Mouse (Mus musculus): ENCODE measurements around the gene Edf1. TPM values are rescaled to one million over a fixed set of nuclear protein-coding genes. Genes with fewer than 3 reads are reported as not detected.

The Edf1 gene
- polyA plus RNA-seq, 1 experiment from 2014 or later = 303 TPM

DNA sequence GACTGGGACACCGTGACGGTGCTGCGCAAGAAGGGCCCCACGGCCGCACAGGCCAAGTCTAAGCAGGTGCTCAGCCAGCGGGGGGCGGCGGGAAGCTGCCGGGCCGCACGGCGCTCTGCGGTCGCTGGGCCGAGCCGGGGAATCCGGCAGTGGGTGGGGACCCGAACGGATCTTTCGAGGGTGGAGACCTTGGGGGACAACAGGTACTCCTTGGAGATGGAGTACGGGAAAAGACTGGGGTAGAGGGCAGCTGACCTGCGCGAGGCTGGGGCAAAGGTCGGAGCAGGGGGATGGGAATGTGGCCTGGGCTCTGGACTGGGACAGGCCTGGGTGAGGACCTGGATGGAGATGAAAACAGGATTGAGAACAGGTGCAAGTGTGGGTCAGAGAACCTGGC lies 315 bp downstream of the Edf1 start:
- no peaks in the 10 kb centered on the region for H3K27me3 ChIP-seq (ENCODE audit: control insufficient read depth, insufficient read depth, low read length)
- peak overlapping the region; percentile 80 for H3K27ac ChIP-seq (ENCODE audit: low read length)
- peaks cover 22% of the 10 kb centered on the region for H3K36me3 ChIP-seq (ENCODE audit: control insufficient read depth, insufficient read depth)
- ATAC-seq (replicated peaks; ENCODE audit: extremely low read depth, insufficient read depth, low FRiP score) = peak; percentile 45
- peak overlapping the region; percentile 98 for H3K4me3 ChIP-seq (ENCODE audit: low read length)
- under 1% methylated on average over 24 of the region's 24 CpGs for WGBS
- H3K4me2 ChIP-seq (ENCODE audit: low read depth, low read length) = peak overlapping the region; percentile 76
- peak overlapping the region; percentile 99 for H3K9ac ChIP-seq (ENCODE audit: low read length)
- H3K4me1 ChIP-seq (ENCODE audit: control insufficient read depth, insufficient read depth, low read length) = peaks cover 18% of the 10 kb centered on the region
- no peaks in the 10 kb centered on the region for H3K9me3 ChIP-seq (replicated peaks; ENCODE audit: control insufficient read depth, low read length)

- WGBS = 67% methylated on average over 6 of the region's 6 CpGs
- ATAC-seq (replicated peaks; ENCODE audit: extremely low read depth, insufficient read depth, low FRiP score) = no peak
- Histone ChIP-seq H3K27me3 (ENCODE audit: control insufficient read depth, insufficient read depth, low read length) (no peaks in the 10 kb centered on the region), H3K4me1 (ENCODE audit: control insufficient read depth, insufficient read depth, low read length) (peaks cover 18% of the 10 kb centered on the region), H3K9me3 (replicated peaks; ENCODE audit: control insufficient read depth, low read length) (no peaks in the 10 kb centered on the region), H3K4me2 (ENCODE audit: low read depth, low read length) (peak overlapping the region; percentile 76), H3K4me3 (ENCODE audit: low read length) (peak overlapping the region; percentile 98), H3K9ac (ENCODE audit: low read length) (peak overlapping the region; percentile 99), H3K36me3 (ENCODE audit: control insufficient read depth, insufficient read depth) (peaks cover 27% of the 10 kb centered on the region), H3K27ac (ENCODE audit: low read length) (no peak overlapping the region)
Observed at GRCm38 (mm10) chr2:25558774-25559173, 1.1 kb downstream of the Edf1 start.

DNA sequence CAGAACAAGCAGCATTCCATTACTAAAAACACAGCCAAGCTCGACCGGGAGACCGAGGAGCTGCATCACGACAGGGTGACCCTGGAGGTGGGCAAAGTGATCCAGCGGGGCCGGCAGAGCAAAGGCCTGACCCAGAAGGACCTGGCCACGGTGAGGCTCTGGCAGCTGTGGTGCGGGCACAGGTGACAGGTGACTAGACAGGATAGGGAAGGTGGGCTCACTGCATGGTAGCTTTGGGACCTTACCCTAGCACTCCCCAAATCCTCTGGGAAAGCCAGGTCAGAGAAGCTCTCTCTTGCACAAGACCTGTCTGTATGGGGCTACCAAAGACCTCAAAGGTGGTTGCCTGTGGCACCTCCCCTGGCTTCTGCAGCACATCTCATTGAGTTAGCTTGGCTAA lies 2.9 kb downstream of the Edf1 start:
- no peak overlapping the region for H3K27ac ChIP-seq (ENCODE audit: low read length)
- peaks cover 18% of the 10 kb centered on the region for H3K4me1 ChIP-seq (ENCODE audit: control insufficient read depth, insufficient read depth, low read length)
- H3K36me3 ChIP-seq (ENCODE audit: control insufficient read depth, insufficient read depth) = peaks cover 34% of the 10 kb centered on the region
- H3K27me3 ChIP-seq (ENCODE audit: control insufficient read depth, insufficient read depth, low read length) = no peaks in the 10 kb centered on the region
- WGBS = 84% methylated on average over 8 of the region's 8 CpGs
- H3K9ac ChIP-seq (ENCODE audit: low read length) = no peak overlapping the region
- no peaks in the 10 kb centered on the region for H3K9me3 ChIP-seq (replicated peaks; ENCODE audit: control insufficient read depth, low read length)
- no peak for ATAC-seq (replicated peaks; ENCODE audit: extremely low read depth, insufficient read depth, low FRiP score)
- no peak overlapping the region for H3K4me3 ChIP-seq (ENCODE audit: low read length)
- no peak overlapping the region for H3K4me2 ChIP-seq (ENCODE audit: low read depth, low read length)

DNA sequence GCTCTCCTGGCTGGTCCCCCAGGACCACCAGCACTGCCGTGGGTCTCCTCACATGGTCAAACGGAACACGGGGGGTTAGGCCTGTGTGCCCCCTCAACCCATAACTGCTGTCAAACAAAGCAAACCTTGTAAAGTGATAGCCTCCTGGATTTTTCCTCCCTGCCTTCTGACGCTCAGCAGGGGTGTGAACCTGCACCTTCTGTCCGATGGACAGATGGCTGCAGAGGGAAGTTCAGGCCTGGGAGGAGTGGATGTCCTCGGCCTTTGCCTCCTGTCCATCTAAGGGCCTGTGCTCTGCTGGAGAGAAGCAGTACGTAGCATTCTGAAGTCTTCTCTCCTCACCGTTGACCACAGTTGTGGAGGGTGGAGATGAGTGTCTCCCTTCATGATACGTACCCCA lies 4.3 kb downstream of the Edf1 start:
- Histone ChIP-seq H3K27ac (ENCODE audit: low read length) (no peak overlapping the region), H3K4me3 (ENCODE audit: low read length) (no peak overlapping the region), H3K9ac (ENCODE audit: low read length) (no peak overlapping the region), H3K9me3 (replicated peaks; ENCODE audit: control insufficient read depth, low read length) (no peaks in the 10 kb centered on the region), H3K4me2 (ENCODE audit: low read depth, low read length) (no peak overlapping the region), H3K27me3 (ENCODE audit: control insufficient read depth, insufficient read depth, low read length) (no peaks in the 10 kb centered on the region), H3K4me1 (ENCODE audit: control insufficient read depth, insufficient read depth, low read length) (peaks cover 14% of the 10 kb centered on the region), H3K36me3 (ENCODE audit: control insufficient read depth, insufficient read depth) (peaks cover 34% of the 10 kb centered on the region)
- ATAC-seq (replicated peaks; ENCODE audit: extremely low read depth, insufficient read depth, low FRiP score) = no peak
- WGBS = 75% methylated on average over 9 of the region's 9 CpGs

GRCm38 (mm10) chr2:25565741-25566140 lies 8.1 kb downstream of the Edf1 start:
- H3K4me1 ChIP-seq (ENCODE audit: control insufficient read depth, insufficient read depth, low read length) = no peaks in the 10 kb centered on the region
- 83% methylated on average over 8 of the region's 8 CpGs for WGBS
- no peaks in the 10 kb centered on the region for H3K27me3 ChIP-seq (ENCODE audit: control insufficient read depth, insufficient read depth, low read length)
- H3K4me3 ChIP-seq (ENCODE audit: low read length) = no peak overlapping the region
- H3K36me3 ChIP-seq (ENCODE audit: control insufficient read depth, insufficient read depth) = peaks cover 39% of the 10 kb centered on the region
- H3K9me3 ChIP-seq (replicated peaks; ENCODE audit: control insufficient read depth, low read length) = no peaks in the 10 kb centered on the region
- H3K9ac ChIP-seq (ENCODE audit: low read length) = no peak overlapping the region
- H3K27ac ChIP-seq (ENCODE audit: low read length) = no peak overlapping the region
- ATAC-seq (replicated peaks; ENCODE audit: extremely low read depth, insufficient read depth, low FRiP score) = no peak
- H3K4me2 ChIP-seq (ENCODE audit: low read depth, low read length) = no peak overlapping the region

GRCm38 (mm10) chr2:25566558-25566957 lies 8.9 kb downstream of the Edf1 start:
- Histone ChIP-seq H3K9ac (ENCODE audit: low read length) (no peak overlapping the region), H3K4me1 (ENCODE audit: control insufficient read depth, insufficient read depth, low read length) (no peaks in the 10 kb centered on the region), H3K36me3 (ENCODE audit: control insufficient read depth, insufficient read depth) (peaks cover 32% of the 10 kb centered on the region), H3K27ac (ENCODE audit: low read length) (no peak overlapping the region), H3K27me3 (ENCODE audit: control insufficient read depth, insufficient read depth, low read length) (no peaks in the 10 kb centered on the region), H3K4me2 (ENCODE audit: low read depth, low read length) (no peak overlapping the region), H3K9me3 (replicated peaks; ENCODE audit: control insufficient read depth, low read length) (no peaks in the 10 kb centered on the region), H3K4me3 (ENCODE audit: low read length) (no peak overlapping the region)
- ATAC-seq (replicated peaks; ENCODE audit: extremely low read depth, insufficient read depth, low FRiP score) = no peak
- 72% methylated on average over 6 of the region's 6 CpGs for WGBS

DNA sequence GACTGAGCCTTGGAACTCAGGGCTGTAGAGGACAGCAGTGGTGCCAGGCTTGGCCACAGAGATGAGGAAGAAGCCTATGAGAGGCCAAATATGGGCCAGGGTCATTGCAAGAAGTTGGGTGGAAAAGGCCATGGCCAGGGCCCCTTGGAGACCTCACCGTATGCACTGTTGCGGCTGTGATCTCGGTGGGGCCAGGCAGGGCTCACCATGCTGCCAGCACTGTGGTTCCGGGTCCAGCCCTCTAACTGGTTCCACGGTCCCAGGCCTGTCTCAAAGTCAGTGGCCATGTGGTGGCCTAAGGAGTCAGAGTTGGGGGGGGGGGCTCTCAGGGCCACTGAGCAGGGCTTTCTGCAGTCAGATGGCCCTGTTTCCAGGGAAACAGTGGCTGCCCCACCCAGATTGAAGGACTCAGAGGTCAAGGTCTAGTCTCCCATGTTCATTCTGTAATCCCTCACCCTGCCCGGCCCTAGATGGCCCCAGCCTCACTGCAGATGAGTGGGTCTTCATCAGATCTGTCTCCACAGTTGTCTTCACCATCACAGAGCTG lies 10.9 kb downstream of the Edf1 start:
- peaks cover 23% of the 10 kb centered on the region for H3K36me3 ChIP-seq (ENCODE audit: control insufficient read depth, insufficient read depth)
- 82% methylated on average over 6 of the region's 6 CpGs for WGBS

GRCm38 (mm10) chr2:25569323-25569722 lies 11.7 kb downstream of the Edf1 start:
- no peaks in the 10 kb centered on the region for H3K9me3 ChIP-seq (replicated peaks; ENCODE audit: control insufficient read depth, low read length)
- H3K4me2 ChIP-seq (ENCODE audit: low read depth, low read length) = no peak overlapping the region
- H3K9ac ChIP-seq (ENCODE audit: low read length) = no peak overlapping the region
- no peak overlapping the region for H3K4me3 ChIP-seq (ENCODE audit: low read length)
- ATAC-seq (replicated peaks; ENCODE audit: extremely low read depth, insufficient read depth, low FRiP score) = no peak
- H3K27ac ChIP-seq (ENCODE audit: low read length) = no peak overlapping the region
- H3K27me3 ChIP-seq (ENCODE audit: control insufficient read depth, insufficient read depth, low read length) = no peaks in the 10 kb centered on the region
- H3K36me3 ChIP-seq (ENCODE audit: control insufficient read depth, insufficient read depth) = peaks cover 19% of the 10 kb centered on the region
- H3K4me1 ChIP-seq (ENCODE audit: control insufficient read depth, insufficient read depth, low read length) = peaks cover 14% of the 10 kb centered on the region
- 94% methylated on average over 3 of the region's 3 CpGs for WGBS

More for the DNA sequence above, 10.9 kb downstream of the Edf1 start:
- Histone ChIP-seq H3K4me1 (ENCODE audit: control insufficient read depth, insufficient read depth, low read length) (peaks cover 8% of the 10 kb centered on the region), H3K9me3 (replicated peaks; ENCODE audit: control insufficient read depth, low read length) (no peaks in the 10 kb centered on the region), H3K27me3 (ENCODE audit: control insufficient read depth, insufficient read depth, low read length) (no peaks in the 10 kb centered on the region), H3K4me3 (ENCODE audit: low read length) (no peak overlapping the region), H3K4me2 (ENCODE audit: low read depth, low read length) (no peak overlapping the region), H3K27ac (ENCODE audit: low read length) (no peak overlapping the region), H3K9ac (ENCODE audit: low read length) (no peak overlapping the region)
- no peak for ATAC-seq (replicated peaks; ENCODE audit: extremely low read depth, insufficient read depth, low FRiP score)

- Histone ChIP-seq H3K9ac (ENCODE audit: low read length) (no peak overlapping the region), H3K4me1 (ENCODE audit: control insufficient read depth, insufficient read depth, low read length) (peaks cover 20% of the 10 kb centered on the region), H3K27me3 (ENCODE audit: control insufficient read depth, insufficient read depth, low read length) (peaks cover 1% of the 10 kb centered on the region), H3K4me3 (ENCODE audit: low read length) (no peak overlapping the region), H3K36me3 (ENCODE audit: control insufficient read depth, insufficient read depth) (peaks cover 13% of the 10 kb centered on the region), H3K4me2 (ENCODE audit: low read depth, low read length) (no peak overlapping the region), H3K9me3 (replicated peaks; ENCODE audit: control insufficient read depth, low read length) (no peaks in the 10 kb centered on the region), H3K27ac (ENCODE audit: low read length) (no peak overlapping the region)
- ATAC-seq (replicated peaks; ENCODE audit: extremely low read depth, insufficient read depth, low FRiP score) = no peak
- 83% methylated on average over 4 of the region's 4 CpGs for WGBS
Observed at GRCm38 (mm10) chr2:25571221-25571620, 13.6 kb downstream of the Edf1 start.

Measured in heart, embryonic 16.5 days (tissue).